Mouse (Mus musculus) forebrain, embryonic 16.5 days (tissue): ENCODE measurements around the gene Themis2. TPM values are rescaled to one million over a fixed set of nuclear protein-coding genes. Genes with fewer than 3 reads are reported as not detected.
A peak's percentile ranks its signal among the peaks of the same experiment; 100 is the strongest.

Source experiments
- ATAC-seq: fragments of 200-750 bp; cut with Nextera tagmentation; 2 replicates; pipeline ENCODE4 v1.8.0; 2017; ENCODE audit warnings: mild to moderate bottlenecking, moderate library complexity
- H3K27ac ChIP-seq: fragments of 300-500 bp; sonication (generic); 2 replicates; pipeline ENCODE4 v1.5.1; 2014; ENCODE audit warnings: low read length, control low read depth
- H3K27me3 ChIP-seq: fragments of 300-500 bp; sonication (generic); replicated peaks from 2 replicates; pipeline ENCODE4 v1.6.1; 2014; ENCODE audit warnings: low read length; ENCODE audit not compliant: control insufficient read depth, insufficient read depth
- H3K36me3 ChIP-seq: fragments of 300-500 bp; sonication (generic); 2 replicates; pipeline ENCODE4 v1.6.1; 2014; ENCODE audit not compliant: control insufficient read depth, insufficient read depth
- H3K4me1 ChIP-seq: fragments of 300-500 bp; sonication (generic); replicated peaks from 2 replicates; pipeline ENCODE4 v1.6.1; 2014; ENCODE audit warnings: low read length; ENCODE audit not compliant: control insufficient read depth, insufficient read depth
- H3K4me2 ChIP-seq: fragments of 300-500 bp; sonication (generic); 2 replicates; pipeline ENCODE4 v1.6.1; 2014; ENCODE audit warnings: mild to moderate bottlenecking, low read length, control low read depth
- H3K4me3 ChIP-seq: fragments of 300-500 bp; sonication (generic); replicated peaks from 2 replicates; pipeline ENCODE4 v1.5.1; 2014; ENCODE audit warnings: mild to moderate bottlenecking, low read length, control low read depth
- H3K9ac ChIP-seq: fragments of 300-500 bp; sonication (generic); replicated peaks from 2 replicates; pipeline ENCODE4 v1.6.1; 2014; ENCODE audit warnings: low read depth, low read length, control low read depth
- H3K9me3 ChIP-seq: fragments of 300-500 bp; sonication (generic); 2 replicates; pipeline ENCODE4 v1.6.1; 2016; ENCODE audit warnings: low read length; ENCODE audit not compliant: control insufficient read depth
- WGBS: fragments of 180-500 bp; shearing (Covaris S2); extraction: QIAGEN DNeasy Blood & Tissue Kit; methylation state at CpG from one replicate; pipeline ENCODE4 v1.1.7; 2014; 5-methylcytosine and 5-hydroxymethylcytosine counted together
- polyA plus RNA-seq: library from polyadenylated mRNA; unstranded; fragments of >200 nt; fragmentation: Nextera tagmentation; extraction: Ambion mirVana; gene quantifications from 2 replicates; pipeline ENCODE4 v1.2.1, GENCODE M21; 2015

The Themis2 gene
- polyA plus RNA-seq: 0.18 and 0.37 TPM in 2 replicates

DNA sequence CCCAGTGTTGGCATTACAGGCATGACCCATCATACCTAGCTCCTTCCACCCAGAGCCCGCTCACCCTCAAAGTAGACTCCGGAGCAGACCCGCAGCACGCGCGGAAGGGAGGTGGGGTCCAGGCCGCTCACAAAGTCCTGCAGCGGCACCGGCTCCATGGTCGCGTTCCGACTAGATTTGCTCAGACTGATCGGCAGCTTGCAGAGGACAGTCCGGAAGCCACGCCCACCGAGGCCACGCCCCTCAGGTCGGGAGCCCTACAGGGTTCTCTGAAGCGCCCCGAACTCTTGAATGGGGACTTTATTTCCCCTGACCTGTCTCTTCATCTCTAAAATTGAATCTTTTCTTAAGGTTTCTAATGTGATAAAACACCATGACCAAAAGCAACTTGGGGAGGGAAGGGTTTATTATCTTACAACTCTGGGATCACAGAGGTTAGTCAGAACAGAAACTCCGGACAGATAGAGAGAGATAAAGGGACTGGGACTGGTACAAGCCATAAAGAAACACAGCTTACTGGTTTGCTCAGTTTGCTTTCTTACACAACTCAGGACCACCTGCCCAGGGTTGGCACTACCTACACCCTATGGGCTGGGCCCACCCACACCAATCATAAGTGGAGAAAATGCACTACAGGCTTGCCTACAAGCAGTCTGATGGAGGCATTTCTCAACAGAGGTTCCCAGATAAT, at the start of gene Themis2:
Gene Themis2 (minus strand): TSS at position 192 of the 691 bp plus-strand sequence.
- Histone ChIP-seq H3K9ac (0 out of 2 replicates have a peak within 1 kb of the TSS, but pooled peaks have one; percentile 29), H3K27me3 (peaks cover 10% of the 10 kb centered on the region), H3K27ac (no peak within 1 kb of the TSS), H3K4me2 (peak within 1 kb of the TSS; percentile 50), H3K36me3 (no peaks in the 10 kb centered on the region), H3K4me1 (peaks cover 7% of the 10 kb centered on the region), H3K9me3 (no peaks in the 10 kb centered on the region), H3K4me3 (peak within 1 kb of the TSS; percentile 28)
- no peak for ATAC-seq
- 2% methylated on average over 21 of the region's 21 CpGs for WGBS

DNA sequence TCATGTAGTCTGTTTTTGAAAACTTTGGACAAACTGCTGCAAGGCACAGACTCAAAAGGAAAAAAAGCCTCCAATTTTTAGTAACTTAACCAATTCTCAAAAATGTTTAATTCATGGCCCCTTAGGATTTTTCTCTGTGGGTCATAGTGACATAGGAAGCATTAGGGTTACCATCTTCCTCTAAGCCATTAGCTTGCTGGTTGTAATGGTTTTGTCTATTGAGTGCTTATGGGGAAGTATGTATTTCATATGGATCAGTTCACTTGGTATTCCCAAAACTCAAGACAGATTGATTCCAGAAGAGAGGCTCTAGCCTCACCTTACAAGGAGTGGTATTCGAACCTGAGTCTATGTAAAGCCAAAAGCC, 47.5 kb upstream of the Themis2 start:
- Histone ChIP-seq H3K27me3 (no peaks in the 10 kb centered on the region), H3K4me3 (peak overlapping the region; percentile 87), H3K27ac (peak overlapping the region; percentile 78), H3K36me3 (peaks cover 9% of the 10 kb centered on the region), H3K9me3 (no peaks in the 10 kb centered on the region), H3K9ac (peak overlapping the region; percentile 80), H3K4me1 (peaks cover 12% of the 10 kb centered on the region), H3K4me2 (peak overlapping the region; percentile 73)
- 97% methylated on average over 1 of the region's 1 CpGs for WGBS
- ATAC-seq: no peak

DNA sequence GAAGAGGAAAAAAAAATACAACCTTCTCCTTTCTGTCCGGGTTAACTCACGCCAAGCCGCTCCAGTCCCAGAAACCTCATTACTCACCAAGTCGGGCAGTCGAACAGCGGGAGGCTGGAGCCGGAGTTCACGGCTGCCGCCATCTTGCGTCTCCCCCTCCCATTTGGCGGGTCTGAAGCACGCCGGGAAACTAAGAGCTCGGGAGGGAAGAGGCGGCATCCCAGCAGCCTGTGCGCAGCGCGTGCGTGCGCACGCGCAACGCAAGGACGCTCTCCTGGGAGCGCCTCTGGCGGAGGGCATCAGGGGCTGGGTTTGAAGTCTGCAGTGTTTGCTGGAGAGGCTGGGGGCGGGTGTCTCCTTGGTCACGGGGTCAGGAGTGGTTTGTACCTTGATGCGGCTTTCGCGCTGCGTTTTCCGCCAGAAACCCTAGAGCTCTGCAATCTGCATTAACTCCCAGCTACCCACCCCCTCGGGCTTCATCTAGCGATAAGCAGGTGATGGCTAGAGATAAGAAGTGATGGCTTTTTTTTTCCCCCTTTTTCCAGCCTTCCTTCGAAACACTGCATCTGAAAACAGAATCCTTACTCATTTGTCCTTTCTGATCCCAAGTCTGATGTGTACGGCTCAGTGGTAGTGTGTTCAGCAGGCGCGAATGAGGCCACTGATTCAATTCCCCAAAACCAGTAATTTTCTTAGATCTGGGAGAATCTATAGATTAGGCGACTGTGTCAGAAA, 47.0 kb upstream of the Themis2 start, which contains the start of gene Ppp1r8:
Gene Ppp1r8 (minus strand): TSS at position 200 of the 735 bp plus-strand sequence.
- peak within 1 kb of the TSS; percentile 78 for H3K4me2 ChIP-seq
- 1% methylated on average over 40 of the region's 40 CpGs for WGBS

GRCm38 (mm10) chr4:132842281-132842906, 46.2 kb upstream of the Themis2 start:
- Histone ChIP-seq H3K4me1 (peaks cover 12% of the 10 kb centered on the region), H3K9ac (peak overlapping the region; percentile 80), H3K36me3 (peaks cover 13% of the 10 kb centered on the region), H3K9me3 (no peaks in the 10 kb centered on the region), H3K27me3 (no peaks in the 10 kb centered on the region), H3K4me2 (peak overlapping the region; percentile 78), H3K4me3 (peak overlapping the region; percentile 87), H3K27ac (peak overlapping the region; percentile 48)
- WGBS: 0% methylated on average over 30 of the region's 30 CpGs
- ATAC-seq: peak; percentile 19

More for the DNA sequence above, 47.0 kb upstream of the Themis2 start, which contains the start of gene Ppp1r8:
- H3K27ac ChIP-seq: peak within 1 kb of the TSS; percentile 78
- ATAC-seq: peak; percentile 100
- peaks cover 10% of the 10 kb centered on the region for H3K36me3 ChIP-seq
- H3K4me1 ChIP-seq: peaks cover 12% of the 10 kb centered on the region
- no peaks in the 10 kb centered on the region for H3K9me3 ChIP-seq
- H3K4me3 ChIP-seq: peak within 1 kb of the TSS; percentile 87
- peak within 1 kb of the TSS; percentile 80 for H3K9ac ChIP-seq
- H3K27me3 ChIP-seq: no peaks in the 10 kb centered on the region

DNA sequence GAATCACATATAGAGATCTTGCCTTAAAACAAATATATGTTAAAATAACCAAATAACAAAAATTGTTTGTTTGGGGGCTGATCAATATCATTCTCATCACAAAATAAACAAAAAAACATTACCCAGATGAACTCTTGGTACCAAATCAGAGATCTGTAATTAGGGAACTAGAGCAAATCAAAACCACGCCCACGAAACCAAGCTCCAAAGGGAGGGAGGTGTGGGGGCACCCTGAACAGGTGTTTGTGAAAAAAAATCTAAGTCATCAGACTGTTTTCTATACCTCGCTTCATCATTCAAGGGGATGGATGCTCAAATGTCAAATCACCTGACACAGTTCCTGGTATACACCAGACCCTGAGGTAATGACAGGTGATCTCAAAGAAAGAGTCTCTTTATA, 45.3 kb upstream of the Themis2 start:
- peak overlapping the region; percentile 80 for H3K9ac ChIP-seq
- no peaks in the 10 kb centered on the region for H3K9me3 ChIP-seq
- H3K4me3 ChIP-seq: peak overlapping the region; percentile 87
- peak overlapping the region; percentile 78 for H3K4me2 ChIP-seq
- H3K27ac ChIP-seq: no peak overlapping the region
- WGBS: 84% methylated on average over 3 of the region's 3 CpGs
- no peaks in the 10 kb centered on the region for H3K27me3 ChIP-seq
- H3K36me3 ChIP-seq: peaks cover 14% of the 10 kb centered on the region
- no peak for ATAC-seq
- peaks cover 12% of the 10 kb centered on the region for H3K4me1 ChIP-seq

DNA sequence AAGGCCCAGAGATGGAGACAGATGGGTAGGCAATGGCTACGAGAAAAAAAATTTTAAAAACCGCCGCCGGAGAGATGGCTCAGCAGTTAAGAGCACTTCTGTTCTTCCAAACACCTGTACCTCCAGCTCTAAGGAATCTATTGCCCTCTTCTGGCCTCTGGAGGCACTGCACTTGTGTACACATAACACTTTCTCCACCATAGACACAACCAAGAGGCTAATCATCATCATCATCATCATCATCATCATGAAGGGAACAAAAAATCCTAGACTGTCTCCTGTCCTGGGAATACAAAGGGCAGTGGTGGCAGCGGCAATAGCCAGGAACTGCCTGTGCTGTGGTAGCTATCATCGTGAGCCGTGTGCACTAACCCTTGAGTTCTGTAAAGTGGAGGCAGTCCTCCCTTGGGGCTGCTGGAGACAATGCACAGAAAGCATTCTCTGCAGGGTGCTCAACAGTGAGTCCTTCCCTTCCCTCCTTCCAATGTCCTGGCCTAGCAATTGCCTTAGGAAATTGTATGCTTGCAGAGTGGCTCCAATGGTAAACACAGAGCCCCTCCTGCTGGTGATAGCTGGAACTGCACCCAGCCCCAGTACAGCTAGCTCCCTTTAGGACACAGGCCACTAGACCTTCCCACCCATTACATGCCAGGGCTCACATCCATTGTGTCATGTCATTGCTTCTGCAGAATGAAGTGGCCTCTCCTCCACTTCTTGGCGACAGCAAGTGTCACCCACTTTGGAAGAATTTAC, 27.6 kb upstream of the Themis2 start:
- 74% methylated on average over 8 of the region's 8 CpGs for WGBS
- ATAC-seq: no peak
- H3K9ac ChIP-seq: no peak overlapping the region
- no peak overlapping the region for H3K27ac ChIP-seq
- H3K27me3 ChIP-seq: no peaks in the 10 kb centered on the region
- no peaks in the 10 kb centered on the region for H3K4me1 ChIP-seq
- no peak overlapping the region for H3K4me2 ChIP-seq
- H3K36me3 ChIP-seq: peaks cover 29% of the 10 kb centered on the region
- H3K9me3 ChIP-seq: peaks cover 7% of the 10 kb centered on the region
- no peak overlapping the region for H3K4me3 ChIP-seq

GRCm38 (mm10) chr4:132818442-132818841, 22.3 kb upstream of the Themis2 start:
- H3K9ac ChIP-seq: no peak overlapping the region
- ATAC-seq: no peak
- no peaks in the 10 kb centered on the region for H3K27me3 ChIP-seq
- H3K4me3 ChIP-seq: no peak overlapping the region
- WGBS: 53% methylated on average over 2 of the region's 2 CpGs
- H3K4me2 ChIP-seq: no peak overlapping the region
- H3K9me3 ChIP-seq: peaks cover 7% of the 10 kb centered on the region
- no peaks in the 10 kb centered on the region for H3K36me3 ChIP-seq
- H3K27ac ChIP-seq: no peak overlapping the region
- H3K4me1 ChIP-seq: no peaks in the 10 kb centered on the region

- no peak overlapping the region for H3K9ac ChIP-seq
- 67% methylated on average over 2 of the region's 2 CpGs for WGBS
- no peaks in the 10 kb centered on the region for H3K27me3 ChIP-seq
Observed at GRCm38 (mm10) chr4:132816855-132817254, 20.7 kb upstream of the Themis2 start.

More at GRCm38 (mm10) chr4:132816855-132817254, 20.7 kb upstream of the Themis2 start:
- Histone ChIP-seq H3K4me2 (no peak overlapping the region), H3K27ac (no peak overlapping the region), H3K4me1 (no peaks in the 10 kb centered on the region), H3K36me3 (no peaks in the 10 kb centered on the region), H3K9me3 (peaks cover 7% of the 10 kb centered on the region), H3K4me3 (no peak overlapping the region)
- no peak for ATAC-seq
